Mouse (Mus musculus) spleen, adult 12 weeks (tissue): ENCODE results near the gene Olfr917.

ENCODE experiments used
- DNase-seq: peaks from one replicate; pipeline ENCODE4 v3.0.0; 2022; ENCODE audit warnings: low spot score

The Olfr917 gene

GRCm38 (mm10) chr9:38665742-38666141 lies at the start of gene Olfr917:
TSS of gene Olfr917 (minus strand) at chr9:38665842.
- DNase-seq: no peak

GRCm38 (mm10) chr9:38674501-38674900 lies 8.9 kb upstream of the Olfr917 start, which contains the start of gene Olfr918:
TSS of gene Olfr918 (minus strand) at chr9:38674601.
- DNase-seq: no peak

GRCm38 (mm10) chr9:38672887-38673286 lies 7.2 kb upstream of the Olfr917 start:
- no peak for DNase-seq

GRCm38 (mm10) chr9:38659775-38660174 lies 5.9 kb downstream of the Olfr917 start, which contains the start of gene Olfr916:
TSS of gene Olfr916 (minus strand) at chr9:38659875.
- DNase-seq: no peak

- no peak for DNase-seq
Observed at GRCm38 (mm10) chr9:38632406-38632805, 33.2 kb downstream of the Olfr917 start.
